Mouse (Mus musculus): Measurements from ENCODE around the gene Cep41.

Gene Cep41

DNA sequence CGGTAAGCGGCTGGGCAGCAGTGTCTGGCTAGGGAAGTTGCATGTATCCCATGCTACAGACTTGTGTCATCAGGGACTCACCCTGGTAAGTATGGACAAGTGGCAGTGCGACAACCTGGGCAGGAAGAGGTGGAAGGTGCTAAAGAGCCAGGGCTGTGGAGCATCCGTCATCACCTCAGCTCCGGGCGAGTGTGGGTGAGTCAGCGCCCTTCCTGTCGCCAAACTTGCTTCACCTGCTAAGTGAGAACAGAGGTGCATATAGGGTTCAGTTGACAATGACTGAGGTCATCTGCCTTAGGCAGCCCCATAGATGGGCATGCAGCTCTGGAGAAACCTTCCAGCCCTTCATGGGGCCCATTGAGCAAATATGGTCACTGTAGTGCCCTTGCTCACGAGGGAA, 68.8 kb downstream of the Cep41 start:
- DNase-seq (ENCODE audit: low spot score) = no peak

DNA sequence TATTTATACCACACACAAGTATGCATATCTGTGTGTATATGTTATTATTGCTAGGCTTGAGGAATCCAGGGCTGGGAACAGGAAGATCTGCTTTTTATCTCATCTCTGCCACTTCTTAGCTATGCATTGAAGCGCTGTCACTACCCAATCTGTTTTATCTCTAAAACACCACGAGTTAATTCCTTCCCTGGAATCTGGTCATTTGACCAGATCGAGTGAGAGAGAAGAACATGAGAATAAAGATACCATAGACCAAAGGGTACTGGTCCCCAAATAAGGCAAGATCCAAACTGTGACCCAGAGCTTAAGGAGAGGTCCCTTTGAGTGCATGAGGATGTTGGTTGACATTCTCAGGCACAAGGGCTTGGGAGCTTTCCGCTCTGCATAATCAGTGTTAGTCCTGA, 71.6 kb downstream of the Cep41 start:
- DNase-seq (ENCODE audit: low spot score) = no peak

DNA sequence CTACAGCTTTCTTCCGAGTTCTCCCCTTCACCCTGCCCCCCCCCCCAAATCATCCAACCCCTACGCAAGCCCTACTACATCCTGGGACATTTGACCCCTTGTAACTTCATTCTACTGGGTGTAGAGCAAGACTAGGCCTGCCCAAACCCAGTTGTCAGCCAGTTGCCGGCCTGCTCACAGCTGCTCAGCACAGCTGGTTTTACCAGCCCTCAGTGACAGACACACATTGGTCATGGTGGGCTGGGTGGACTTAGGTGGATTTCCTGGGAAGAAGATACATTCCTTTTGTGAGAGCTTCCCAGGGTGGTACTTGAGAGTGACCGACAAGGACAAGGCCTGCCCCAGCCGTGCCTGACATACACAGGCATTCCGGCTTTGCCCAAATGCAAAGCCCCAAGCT, 72.6 kb downstream of the Cep41 start:
- no peak for DNase-seq (ENCODE audit: low spot score)

DNA sequence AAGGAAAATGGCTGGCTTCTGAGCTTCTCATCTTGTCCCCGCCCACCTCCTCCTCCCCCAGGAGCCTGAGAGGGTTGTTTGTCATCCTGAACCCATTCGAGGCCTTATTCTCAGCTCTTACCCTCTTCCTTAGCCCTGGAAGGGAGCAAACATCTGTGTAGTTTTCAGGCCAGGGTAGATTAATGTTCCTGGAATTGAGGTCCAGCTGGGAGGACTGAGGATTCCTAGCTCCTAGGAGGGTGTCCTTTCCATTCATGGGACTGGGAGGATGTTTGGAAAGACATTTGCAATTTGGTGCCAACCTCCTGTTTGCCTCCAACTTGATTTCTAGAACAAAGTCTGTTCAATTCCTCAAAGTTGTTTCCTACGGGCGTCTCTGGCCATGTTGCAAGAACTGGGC, 73.0 kb downstream of the Cep41 start:
- no peak for DNase-seq (ENCODE audit: low spot score)

DNA sequence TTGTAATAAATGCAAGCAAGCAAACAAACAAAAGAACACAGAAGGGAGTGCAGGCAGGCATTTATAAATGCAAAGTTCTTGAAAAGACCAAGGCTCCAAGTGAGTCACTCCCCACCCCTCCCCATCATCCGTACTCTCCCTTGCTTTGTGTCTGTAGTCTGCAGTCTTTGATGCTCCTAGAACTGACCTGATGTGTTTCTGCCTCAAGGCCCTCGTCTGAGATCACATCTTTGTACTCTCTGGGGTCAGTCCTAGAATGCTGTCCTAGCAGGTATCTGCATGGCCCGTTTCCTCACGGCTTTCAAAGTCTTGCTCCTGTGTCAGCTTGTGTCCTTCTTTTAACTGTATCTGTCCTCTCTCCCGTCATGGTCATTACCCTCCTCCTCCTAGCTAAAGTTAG, 73.9 kb downstream of the Cep41 start:
- DNase-seq (ENCODE audit: low spot score) = no peak

DNA sequence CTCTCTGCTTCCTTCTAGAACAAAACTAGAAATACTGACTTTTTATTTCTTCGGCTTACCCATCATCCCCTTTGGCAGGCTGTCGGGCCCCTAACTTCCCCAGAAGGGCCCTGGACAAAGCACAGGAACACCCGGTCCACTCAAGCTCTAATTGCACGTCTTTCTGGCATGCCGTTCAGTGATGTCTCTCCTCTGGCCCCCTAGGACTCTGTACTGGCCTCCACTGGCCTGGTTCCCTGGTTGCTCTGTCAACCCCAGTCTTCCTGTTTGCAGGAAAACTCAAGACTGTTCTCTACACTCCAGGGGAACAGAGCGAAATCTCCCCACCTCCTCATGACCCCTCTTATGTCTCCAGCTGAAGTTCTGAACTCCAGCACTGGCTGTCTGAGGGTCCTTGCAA, 74.8 kb downstream of the Cep41 start:
- DNase-seq (ENCODE audit: low spot score) = no peak

DNA sequence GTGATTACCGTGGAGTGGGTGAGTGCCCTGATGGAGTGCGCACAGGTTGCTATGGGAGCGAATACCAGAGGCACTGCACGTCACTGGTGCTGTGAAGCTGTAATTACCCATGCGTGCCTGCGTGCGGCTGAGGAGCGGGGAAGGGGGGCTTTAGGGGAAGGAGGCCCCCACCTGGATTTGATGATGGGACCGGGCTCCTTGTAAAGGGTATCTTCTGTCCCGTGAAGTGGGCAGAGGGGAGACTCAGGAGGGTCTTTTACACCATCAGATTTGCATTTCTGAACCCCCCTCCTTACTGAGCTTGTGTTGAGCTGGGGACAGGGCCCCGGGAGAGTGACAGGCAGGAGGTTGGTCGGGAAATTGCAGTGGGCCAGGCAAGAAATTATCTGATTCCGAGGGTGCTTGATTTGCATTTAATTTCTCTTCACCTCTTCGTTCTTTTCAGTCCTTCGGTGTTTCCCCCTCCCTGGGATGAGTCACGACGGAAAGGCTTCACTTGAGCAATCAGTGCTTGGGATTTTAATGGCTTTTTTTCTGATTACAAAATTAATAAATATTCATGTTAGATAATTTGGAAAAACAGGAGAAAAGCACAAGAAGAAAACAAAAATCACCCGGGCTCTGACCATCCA, 75.5 kb downstream of the Cep41 start:
- DNase-seq (ENCODE audit: low spot score) = no peak

DNA sequence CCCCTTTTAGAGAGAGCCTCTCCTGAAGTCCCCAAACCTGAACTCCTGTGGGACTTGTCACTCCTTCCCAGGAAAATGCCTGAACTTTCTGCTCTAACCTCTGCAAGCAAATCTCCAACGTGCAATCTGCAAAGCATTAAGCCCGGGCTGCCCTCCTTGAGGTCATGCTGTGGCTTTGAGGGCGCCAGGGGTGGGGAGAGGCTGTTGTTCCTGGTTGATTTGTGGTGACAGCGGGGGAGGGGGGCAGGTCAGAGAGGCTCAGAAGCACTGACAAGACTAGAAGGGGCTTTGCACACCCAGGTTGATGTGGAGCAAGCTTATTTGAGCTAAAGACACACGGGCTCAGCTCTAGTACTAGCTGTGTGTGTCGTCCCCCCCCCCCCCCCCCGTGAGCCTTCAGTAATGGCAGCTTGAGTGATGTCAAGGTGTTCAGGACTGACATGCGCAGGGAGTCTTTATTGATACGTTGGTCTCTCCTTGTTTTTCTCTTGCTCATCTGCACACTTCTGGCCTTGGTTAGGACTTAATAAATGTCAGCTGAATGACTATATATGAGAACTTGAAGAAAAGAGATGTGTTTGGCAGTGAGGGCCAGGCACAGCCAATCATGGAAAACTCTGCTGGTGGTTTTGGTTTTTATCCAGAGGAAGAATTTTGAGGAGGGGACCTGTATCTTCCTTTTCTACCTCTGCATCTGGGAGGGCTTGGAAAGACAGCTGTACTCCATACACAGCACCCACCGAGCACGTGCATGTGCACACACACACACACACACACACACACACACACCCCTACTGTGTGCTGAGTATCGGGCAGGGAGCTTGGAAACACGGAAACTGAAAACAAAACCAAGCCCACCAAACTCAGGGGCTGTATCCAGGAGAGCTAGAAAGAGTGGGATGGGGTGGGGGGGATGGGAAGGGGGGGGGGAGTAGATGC, 76.3 kb downstream of the Cep41 start:
- DNase-seq (ENCODE audit: low spot score) = no peak

DNA sequence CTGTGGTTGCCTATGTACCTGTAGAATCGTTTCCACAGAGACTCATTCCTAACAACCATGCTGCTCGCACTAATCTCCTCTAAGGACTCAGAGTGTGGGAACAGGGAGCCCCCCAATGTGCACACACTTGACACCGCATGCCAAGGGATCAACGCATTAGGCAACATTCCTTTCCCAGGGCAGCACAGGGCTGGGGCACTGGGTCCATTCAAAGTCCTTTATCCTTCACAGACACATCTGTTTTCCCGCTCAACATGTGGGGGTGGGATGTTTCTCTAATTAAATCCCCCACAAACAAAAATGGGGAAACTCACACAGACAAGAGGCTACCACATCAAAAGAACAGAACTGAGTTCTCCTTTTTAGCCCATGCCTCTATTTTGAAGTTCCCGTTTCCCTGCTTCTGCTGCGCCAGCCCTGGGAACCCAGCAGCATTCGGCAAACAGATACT, 77.0 kb downstream of the Cep41 start:
- no peak for DNase-seq (ENCODE audit: low spot score)

DNA sequence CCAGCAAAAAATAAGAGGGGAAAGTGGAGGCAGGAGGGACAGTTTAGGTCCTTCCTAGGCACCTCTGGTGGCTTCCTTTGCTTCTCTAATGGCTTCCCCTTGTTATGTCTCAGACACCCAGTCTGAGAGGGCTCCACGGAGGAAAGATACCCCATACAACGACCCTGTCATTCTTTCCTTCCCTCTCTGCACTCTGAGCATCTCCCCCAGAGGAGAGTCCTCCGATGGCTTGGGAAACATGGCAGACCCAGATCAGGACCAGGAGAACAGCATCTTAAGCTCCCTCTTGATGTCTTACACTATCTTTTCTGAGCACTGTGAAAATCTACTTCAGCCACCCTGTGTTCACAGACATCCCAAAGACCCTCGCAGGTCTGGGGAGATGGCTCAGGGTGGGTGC, 77.8 kb downstream of the Cep41 start:
- DNase-seq (ENCODE audit: low spot score) = no peak

DNA sequence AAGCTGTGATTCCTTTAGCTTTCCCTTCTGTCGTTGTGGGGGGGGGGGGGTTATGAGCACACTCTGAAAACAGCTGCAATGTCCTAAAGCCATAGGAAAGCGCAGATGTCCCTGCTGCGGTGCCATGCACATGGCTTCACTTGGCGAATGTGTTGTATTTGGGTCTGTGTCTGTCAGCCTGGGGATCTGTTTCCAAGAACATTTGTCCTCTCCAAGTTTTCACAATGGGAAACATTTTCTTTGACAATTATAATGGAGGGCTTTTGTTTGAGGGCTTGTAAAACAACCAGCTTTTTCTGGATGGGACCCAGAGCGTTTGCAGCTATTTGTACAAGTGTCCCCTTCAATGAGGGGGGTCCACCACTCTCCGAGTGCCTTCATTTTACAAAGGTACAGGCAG, 79.3 kb downstream of the Cep41 start:
- DNase-seq (ENCODE audit: low spot score) = no peak

DNA sequence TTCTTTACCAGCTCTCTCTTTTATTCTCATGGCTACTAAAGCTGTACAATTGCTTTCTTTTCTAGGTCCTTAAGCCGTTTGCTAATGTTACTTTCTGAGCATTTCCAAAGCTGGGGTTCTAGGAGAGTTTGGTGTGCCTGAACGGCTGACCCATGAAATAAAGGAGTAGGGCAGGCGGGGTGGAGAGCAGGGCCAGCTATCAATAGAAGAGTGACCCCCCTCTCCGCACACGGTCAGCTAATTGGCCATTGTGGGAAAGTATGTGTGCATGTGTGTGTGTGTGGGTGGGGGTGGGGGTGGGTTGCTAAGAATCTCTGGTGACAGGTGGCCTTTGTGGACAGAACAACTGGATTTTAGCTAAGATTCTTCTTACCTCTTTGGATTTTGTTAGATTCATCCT, 82.3 kb downstream of the Cep41 start:
- no peak for DNase-seq (ENCODE audit: low spot score)

DNA sequence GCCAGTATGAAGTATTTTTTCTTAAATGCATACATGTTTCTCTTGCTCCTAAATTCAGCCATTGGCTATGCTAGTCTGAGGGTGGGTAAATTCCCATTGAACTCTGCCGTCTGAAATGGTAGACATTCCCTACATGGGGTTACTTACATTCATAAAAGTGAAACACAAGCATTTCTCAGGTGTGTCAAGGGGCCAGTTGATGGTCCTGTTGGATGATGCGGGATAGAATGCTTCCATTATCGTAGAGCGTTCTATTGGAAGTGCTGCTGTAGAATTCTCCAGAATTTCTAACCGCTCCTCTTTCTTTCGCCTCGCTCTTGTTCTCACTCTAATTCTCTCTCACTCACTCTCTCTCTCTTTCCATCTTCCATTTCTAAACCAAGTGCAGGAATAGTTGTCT, 82.8 kb downstream of the Cep41 start, which contains the start of gene Cpa5:
TSS of gene Cpa5 (plus strand) at position 301 of the 400 bp plus-strand sequence.
- no peak for DNase-seq (ENCODE audit: low spot score)

DNA sequence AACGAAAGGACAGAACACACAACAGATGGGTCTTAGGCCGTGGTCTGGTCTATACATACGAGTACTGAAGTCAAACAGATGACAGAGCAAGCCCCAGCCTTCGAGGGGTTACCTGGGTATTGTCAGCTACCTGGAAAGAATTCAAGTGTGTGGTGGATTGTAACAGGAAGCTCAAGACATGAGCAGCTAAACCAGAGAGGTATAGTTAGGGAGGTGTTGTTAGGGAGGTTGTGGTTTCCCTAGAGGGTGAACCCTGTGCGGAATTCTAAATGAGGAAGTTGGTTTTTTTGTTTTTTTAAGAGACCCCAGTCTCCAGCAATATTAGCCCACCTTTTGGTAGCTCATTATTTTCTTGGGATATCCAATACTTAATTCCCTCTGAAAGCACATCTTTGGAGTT, 87.9 kb downstream of the Cep41 start:
- DNase-seq (ENCODE audit: low spot score) = no peak

DNA sequence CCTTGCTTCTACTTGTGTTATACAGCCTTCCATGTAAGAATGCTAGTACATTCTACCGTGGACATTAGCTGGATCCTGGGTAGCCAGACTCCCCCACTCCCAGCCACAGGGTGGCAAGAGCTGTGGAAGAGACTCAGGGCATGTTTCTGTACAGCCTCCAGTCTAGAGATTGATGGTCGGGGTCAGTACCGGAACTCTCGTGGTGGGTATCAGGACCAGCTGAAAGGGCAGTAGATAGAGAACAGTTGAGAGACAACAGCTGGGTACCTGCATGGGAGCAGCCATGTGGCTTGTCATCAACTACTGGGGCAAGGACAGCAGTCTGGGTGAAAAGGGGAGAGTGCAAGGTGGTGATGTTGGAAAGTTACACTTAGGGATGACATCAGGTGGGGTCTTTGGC, 88.4 kb downstream of the Cep41 start:
- DNase-seq (ENCODE audit: low spot score) = no peak

DNA sequence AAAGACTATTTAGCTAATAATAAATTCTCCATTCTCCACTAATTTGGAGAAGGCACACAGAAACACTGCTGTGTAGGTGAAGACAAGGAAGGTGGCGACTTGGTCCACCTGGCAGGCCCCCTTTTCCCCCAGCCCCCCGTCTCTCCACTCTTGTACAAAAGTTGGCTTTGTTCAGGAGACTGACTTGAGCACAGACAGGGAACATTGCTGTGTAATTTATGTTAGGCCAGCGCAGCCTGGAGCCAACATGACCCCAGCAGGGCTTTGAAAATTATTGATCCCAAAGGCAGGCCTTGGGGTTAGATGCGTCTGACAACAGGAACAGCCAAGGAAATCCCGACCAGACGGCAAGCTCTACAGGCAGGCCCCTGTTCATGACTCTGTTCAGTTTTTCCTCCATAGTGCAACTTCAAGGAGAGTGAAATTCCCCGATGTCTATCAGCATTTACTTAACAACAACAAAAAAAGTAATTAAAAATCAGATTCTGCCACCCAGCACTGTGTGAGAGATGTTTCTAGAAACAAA, 89.1 kb downstream of the Cep41 start:
- no peak for DNase-seq (ENCODE audit: low spot score)
